Mouse (Mus musculus) liver, embryonic 14.5 days (tissue): ENCODE data around the gene Crtac1. TPM values are rescaled to one million over a fixed set of nuclear protein-coding genes. Genes with fewer than 3 reads are reported as not detected.

ENCODE experiments used
- ATAC-seq: fragments of 200-750 bp; cut with Nextera tagmentation; 2 replicates; pipeline ENCODE4 v1.8.0; 2017; ENCODE audit warnings: moderate number of reproducible peaks, mild to moderate bottlenecking, moderate library complexity; ENCODE audit not compliant: insufficient read depth
- DNase-seq, 3 experiments: peaks; one replicate each; pipeline ENCODE4 v3.0.0-alpha.2; 2012 to 2013; ENCODE audit warnings: low read depth in 3 of 3, low spot score in 3 of 3
- H3K27ac ChIP-seq: fragments of 300-500 bp; sonication (generic); 2 replicates; pipeline ENCODE4 v1.5.1; 2014; ENCODE audit warnings: moderate library complexity, mild to moderate bottlenecking, control low read depth, inconsistent platforms
- H3K27me3 ChIP-seq: fragments of 300-500 bp; sonication (generic); 2 replicates; pipeline ENCODE4 v1.6.1; 2014; ENCODE audit warnings: mild to moderate bottlenecking, low read length, moderate library complexity; ENCODE audit not compliant: control insufficient read depth, insufficient read depth
- H3K36me3 ChIP-seq: fragments of 300-500 bp; sonication (generic); replicated peaks from 2 replicates; pipeline ENCODE4 v1.6.1; 2014; ENCODE audit warnings: low read depth; ENCODE audit not compliant: control insufficient read depth, insufficient read depth
- H3K4me1 ChIP-seq, 2 experiments: fragments of 200-500 bp in 1 of 2; fragments of 300-500 bp in 1 of 2; sonication (generic) in 1 of 2; replicated peaks; 2 replicates each; pipeline ENCODE4 v1.6.1; 2012 to 2014; ENCODE audit warnings: antibody characterized with exemption in 1 of 2, inconsistent platforms in 1 of 2, low read length in 1 of 2; ENCODE audit not compliant: control insufficient read depth in 2 of 2, insufficient read depth in 2 of 2
- H3K4me2 ChIP-seq: fragments of 300-500 bp; sonication (generic); 2 replicates; pipeline ENCODE4 v1.6.1; 2014; ENCODE audit warnings: low read depth, mild to moderate bottlenecking, control low read depth, moderate library complexity
- H3K4me3 ChIP-seq, 2 experiments: fragments of 200-500 bp in 1 of 2; fragments of 300-500 bp in 1 of 2; sonication (generic) in 1 of 2; 2 replicates each; pipeline ENCODE4 v1.5.1; 2012 to 2014; ENCODE audit warnings: low read depth in 2 of 2, low read length in 2 of 2, mild to moderate bottlenecking in 2 of 2, control low read depth in 1 of 2, inconsistent platforms in 1 of 2, moderate library complexity in 1 of 2; ENCODE audit not compliant: insufficient read depth in 1 of 2
- H3K9ac ChIP-seq: fragments of 300-500 bp; sonication (generic); replicated peaks from 2 replicates; pipeline ENCODE4 v1.6.1; 2014; ENCODE audit warnings: mild to moderate bottlenecking, control low read depth, moderate library complexity
- H3K9me3 ChIP-seq: fragments of 300-500 bp; sonication (generic); 2 replicates; pipeline ENCODE4 v1.6.1; 2016; ENCODE audit warnings: low read length, mixed read lengths; ENCODE audit not compliant: control insufficient read depth
- CTCF ChIP-seq: IDR thresholded peaks from 2 replicates; pipeline ENCODE4 v1.5.1; 2016; ENCODE audit warnings: antibody characterized with exemption, low read depth, control low read depth
- EP300 ChIP-seq: IDR thresholded peaks from 2 replicates; pipeline ENCODE4 v1.6.1; 2016; ENCODE audit warnings: antibody characterized with exemption, low read depth
- WGBS: fragments of 180-500 bp; shearing (Covaris S2); extraction: QIAGEN DNeasy Blood & Tissue Kit; methylation state at CpG from one replicate; pipeline ENCODE4 v1.1.7; 2014; ENCODE audit not compliant: insufficient replicate concordance; 5-methylcytosine and 5-hydroxymethylcytosine counted together
- polyA plus RNA-seq, 2 experiments: library from polyadenylated mRNA; depleted of rRNA in 1 of 2; stranded (reverse) in 1 of 2; unstranded in 1 of 2; fragments of >200 nt; fragmentation: Nextera tagmentation in 1 of 2; extraction: Ambion mirVana in 1 of 2; gene quantifications; 2 replicates each; pipeline versions ENCODE4 v1.2.1 to v1.2.3; 2012 to 2014

The Crtac1 gene
- polyA plus RNA-seq, 2 experiments, result 0.06 TPM; not detected in 1

GRCm38 (mm10) chr19:42304506-42304905, 127.1 kb downstream of the Crtac1 start:
- WGBS, result 66% methylated on average over 13 of the region's 13 CpGs
- DNase-seq, result no peak
- no peaks in the 10 kb centered on the region for H3K27me3 ChIP-seq
- no peak for TF ChIP-seq EP300
- no peak for TF ChIP-seq CTCF
- no peak overlapping the region for H3K4me2 ChIP-seq
- H3K27ac ChIP-seq, result no peak overlapping the region
- no peaks in the 10 kb centered on the region for H3K9me3 ChIP-seq
- ATAC-seq, result no peak
- no peak overlapping the region for H3K9ac ChIP-seq
- no peaks in the 10 kb centered on the region for H3K36me3 ChIP-seq
- H3K4me1 ChIP-seq, result no peaks in the 10 kb centered on the region; a peak in 1 of 4 replicates
- no peak overlapping the region for H3K4me3 ChIP-seq

GRCm38 (mm10) chr19:42303210-42303813, 128.3 kb downstream of the Crtac1 start:
- H3K4me3 ChIP-seq, result no peak overlapping the region
- no peak for DNase-seq
- WGBS, result 58% methylated on average over 12 of the region's 12 CpGs
- H3K9ac ChIP-seq, result no peak overlapping the region
- H3K27ac ChIP-seq, result no peak overlapping the region
- ATAC-seq, result no peak
- H3K27me3 ChIP-seq, result no peaks in the 10 kb centered on the region
- H3K4me1 ChIP-seq, result no peaks in the 10 kb centered on the region; a peak in 1 of 4 replicates
- no peak overlapping the region for H3K4me2 ChIP-seq
- H3K36me3 ChIP-seq, result no peaks in the 10 kb centered on the region
- H3K9me3 ChIP-seq, result no peaks in the 10 kb centered on the region
- TF ChIP-seq CTCF (no peak), EP300 (no peak)

GRCm38 (mm10) chr19:42293216-42293615, 138.4 kb downstream of the Crtac1 start:
- WGBS, result 65% methylated on average over 6 of the region's 6 CpGs
- Histone ChIP-seq H3K9me3 (no peaks in the 10 kb centered on the region), H3K9ac (no peak overlapping the region), H3K4me1 (no peaks in the 10 kb centered on the region), H3K36me3 (no peaks in the 10 kb centered on the region), H3K27me3 (no peaks in the 10 kb centered on the region), H3K4me2 (no peak overlapping the region), H3K27ac (no peak overlapping the region), H3K4me3 (no peak overlapping the region)
- DNase-seq (no peak), ATAC-seq (no peak)
- TF ChIP-seq EP300 (no peak), CTCF (no peak)

- TF ChIP-seq CTCF (no peak), EP300 (no peak)
- Histone ChIP-seq H3K4me3 (no peak overlapping the region), H3K36me3 (no peaks in the 10 kb centered on the region), H3K9ac (no peak overlapping the region), H3K4me2 (no peak overlapping the region), H3K27ac (no peak overlapping the region), H3K9me3 (no peaks in the 10 kb centered on the region), H3K27me3 (no peaks in the 10 kb centered on the region), H3K4me1 (no peaks in the 10 kb centered on the region)
- no peak for DNase-seq
- 49% methylated on average over 8 of the region's 8 CpGs for WGBS
- no peak for ATAC-seq
These were observed 139.5 kb downstream of the Crtac1 start for GRCm38 (mm10) chr19:42292106-42292505.

- Histone ChIP-seq H3K4me1 (no peaks in the 10 kb centered on the region), H3K27ac (no peak overlapping the region), H3K9me3 (no peaks in the 10 kb centered on the region), H3K4me3 (no peak overlapping the region), H3K4me2 (no peak overlapping the region), H3K27me3 (no peaks in the 10 kb centered on the region), H3K36me3 (no peaks in the 10 kb centered on the region), H3K9ac (no peak overlapping the region)
- TF ChIP-seq EP300 (no peak), CTCF (no peak)
- WGBS, result 26% methylated on average over 7 of the region's 7 CpGs
- no peak for ATAC-seq
- DNase-seq, result no peak
These were observed 140.5 kb downstream of the Crtac1 start for GRCm38 (mm10) chr19:42290954-42291661.
